Mouse (Mus musculus) hindbrain, embryonic 15.5 days (tissue): ENCODE results near the gene Rpl37. TPM values are rescaled to one million over a fixed set of nuclear protein-coding genes. Genes with fewer than 3 reads are reported as not detected.

Experiments used
- ATAC-seq: fragments of 200-750 bp; cut with Nextera tagmentation; 2 replicates; pipeline ENCODE4 v1.8.0; 2017; ENCODE audit warnings: low read depth, moderate number of reproducible peaks, moderate TSS enrichment; ENCODE audit not compliant: low FRiP score
- H3K27ac ChIP-seq: fragments of 300-500 bp; sonication (generic); replicated peaks from 2 replicates; pipeline ENCODE4 v1.5.1; 2015; ENCODE audit warnings: mild to moderate bottlenecking, inconsistent platforms
- H3K27me3 ChIP-seq: fragments of 300-500 bp; sonication (generic); 2 replicates; pipeline ENCODE4 v1.6.1; 2015; ENCODE audit warnings: control low read depth, inconsistent platforms
- H3K36me3 ChIP-seq: fragments of 300-500 bp; sonication (generic); 2 replicates; pipeline ENCODE4 v1.6.1; 2015; ENCODE audit warnings: control low read depth, inconsistent platforms
- H3K4me1 ChIP-seq: fragments of 300-500 bp; sonication (generic); replicated peaks from 2 replicates; pipeline ENCODE4 v1.6.1; 2015; ENCODE audit warnings: control low read depth, inconsistent platforms
- H3K4me2 ChIP-seq: fragments of 300-500 bp; sonication (generic); 2 replicates; pipeline ENCODE4 v1.6.1; 2015; ENCODE audit warnings: moderate library complexity, mild to moderate bottlenecking, inconsistent platforms
- H3K4me3 ChIP-seq: fragments of 300-500 bp; sonication (generic); 2 replicates; pipeline ENCODE4 v1.5.1; 2015; ENCODE audit warnings: mild to moderate bottlenecking, inconsistent platforms
- H3K9ac ChIP-seq: fragments of 300-500 bp; sonication (generic); 2 replicates; pipeline ENCODE4 v1.6.1; 2015; ENCODE audit warnings: inconsistent platforms
- H3K9me3 ChIP-seq: fragments of 300-500 bp; sonication (generic); 2 replicates; pipeline ENCODE4 v1.6.1; 2016; ENCODE audit warnings: control low read depth, inconsistent platforms
- WGBS: fragments of 180-500 bp; shearing (Covaris S2); methylation state at CpG from one replicate; pipeline ENCODE4 v1.1.7; 2015; 5-methylcytosine and 5-hydroxymethylcytosine counted together
- polyA plus RNA-seq: library from polyadenylated mRNA; unstranded; fragments of >200 nt; fragmentation: Nextera tagmentation; extraction: Ambion mirVana; gene quantifications from 2 replicates; pipeline ENCODE4 v1.2.1, GENCODE M21; 2015

Rpl37 gene
- polyA plus RNA-seq, 1 experiment from 2014 or later: 309 TPM

DNA sequence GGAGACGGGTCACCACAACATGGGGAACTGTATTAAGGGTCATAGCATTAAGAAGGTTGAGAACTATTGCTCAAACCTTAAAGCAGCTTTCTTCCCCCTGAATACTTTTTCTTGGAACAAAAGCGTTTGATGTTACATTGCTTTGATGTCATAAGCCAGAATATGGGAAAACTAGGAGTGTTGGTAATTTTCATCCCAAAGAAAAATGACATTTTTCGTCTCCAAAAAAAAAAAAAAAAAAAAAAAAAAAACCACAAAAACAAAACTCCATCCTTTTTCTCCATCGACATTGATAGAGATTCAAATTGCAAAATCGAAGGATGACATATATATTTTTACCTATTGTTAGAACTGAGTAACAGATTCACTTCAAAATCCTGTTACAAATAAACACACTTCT is 26.3 kb downstream of the Rpl37 start:
- peaks cover 17% of the 10 kb centered on the region for H3K4me1 ChIP-seq
- no peaks in the 10 kb centered on the region for H3K36me3 ChIP-seq
- no peaks in the 10 kb centered on the region for H3K27me3 ChIP-seq
- no peak for ATAC-seq
- no peak overlapping the region for H3K27ac ChIP-seq
- peak overlapping the region; percentile 68 for H3K4me2 ChIP-seq
- 79% methylated on average over 5 of the region's 5 CpGs for WGBS
- H3K9me3 ChIP-seq: no peaks in the 10 kb centered on the region
- peak overlapping the region; percentile 85; the same call in 1 of the 2 replicates for H3K4me3 ChIP-seq
- no peak overlapping the region for H3K9ac ChIP-seq

DNA sequence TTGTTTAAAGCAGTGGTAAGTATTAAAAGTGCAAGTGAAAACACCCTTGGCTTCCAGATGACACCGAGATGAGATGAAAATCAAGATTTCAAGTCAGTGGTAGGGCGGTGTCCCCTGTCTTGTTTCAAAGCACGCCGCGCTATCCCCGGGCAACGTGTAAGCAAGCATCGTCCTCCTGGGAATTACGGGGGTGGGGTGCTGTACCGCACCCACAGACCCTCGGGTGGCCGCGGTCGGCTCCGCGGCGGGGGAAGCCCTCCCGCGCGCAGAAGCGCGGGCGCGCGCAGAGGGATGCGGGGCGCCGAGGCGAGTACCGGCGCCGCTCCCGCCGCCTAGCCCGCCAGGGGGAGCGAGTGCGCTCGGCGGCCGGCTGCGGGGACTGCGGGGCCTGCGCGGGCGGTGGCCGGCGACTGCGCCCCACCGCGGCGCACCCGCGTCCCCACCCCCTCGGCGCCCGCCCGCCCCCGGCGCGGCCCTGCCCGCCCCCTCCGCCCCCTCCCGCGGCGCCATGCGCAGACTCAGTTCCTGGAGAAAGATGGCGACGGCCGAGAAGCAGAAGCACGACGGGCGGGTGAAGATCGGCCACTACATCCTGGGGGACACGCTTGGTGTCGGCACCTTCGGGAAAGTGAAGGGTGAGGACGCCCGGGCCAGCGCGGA is 27.0 kb downstream of the Rpl37 start, which contains the start of gene Prkaa1:
Gene Prkaa1, plus strand, starts transcription at position 501 of the 660 bp plus-strand sequence.
- peak within 1 kb of the TSS; percentile 93 for H3K27ac ChIP-seq
- WGBS: 0% methylated on average over 64 of the region's 80 CpGs
- no peaks in the 10 kb centered on the region for H3K9me3 ChIP-seq
- peak within 1 kb of the TSS; percentile 68 for H3K4me2 ChIP-seq
- peak; percentile 94 for ATAC-seq
- H3K4me3 ChIP-seq: peak within 1 kb of the TSS; percentile 85
- peak within 1 kb of the TSS; percentile 83 for H3K9ac ChIP-seq
- H3K27me3 ChIP-seq: no peaks in the 10 kb centered on the region
- H3K36me3 ChIP-seq: no peaks in the 10 kb centered on the region
- H3K4me1 ChIP-seq: peaks cover 22% of the 10 kb centered on the region

DNA sequence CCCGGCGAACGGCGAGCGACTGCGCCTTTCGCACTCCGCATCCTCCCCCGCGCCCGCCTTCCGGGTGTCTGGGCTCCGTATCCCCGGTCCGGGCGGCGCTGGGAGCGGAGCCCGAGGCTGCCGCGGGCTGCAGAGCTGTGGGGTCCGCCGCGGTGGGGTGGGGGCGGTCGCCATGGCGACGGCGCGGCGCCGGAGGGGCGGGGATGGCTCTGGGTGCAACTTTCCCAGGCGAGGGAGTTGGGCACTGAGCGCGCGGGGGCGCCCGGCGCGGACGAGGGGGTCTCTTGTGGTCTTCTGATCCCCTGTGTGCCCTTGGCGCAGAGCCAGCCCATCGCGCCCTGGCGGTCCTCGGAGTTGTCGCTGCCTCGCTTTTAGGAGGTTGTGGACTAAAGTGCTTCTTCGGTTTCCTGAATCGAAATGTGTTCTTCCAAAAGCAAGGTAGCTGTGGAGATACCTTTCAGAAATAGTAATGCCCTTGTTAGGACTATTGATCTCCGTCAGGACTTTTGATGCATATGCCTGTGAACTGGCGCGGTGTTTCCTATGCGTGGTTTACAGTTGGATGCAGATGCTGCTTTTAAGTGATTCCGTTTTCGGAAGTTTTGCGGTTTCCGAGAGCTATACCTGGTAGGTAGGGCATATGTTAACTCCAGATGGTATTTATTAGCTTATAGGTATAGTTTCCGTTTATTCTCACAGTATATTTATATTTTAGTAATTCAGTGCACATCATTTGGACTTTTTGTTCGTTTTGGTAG is 27.8 kb downstream of the Rpl37 start:
- peak; percentile 93 for ATAC-seq
- Histone ChIP-seq H3K9ac (peak overlapping the region; percentile 83), H3K4me2 (peak overlapping the region; percentile 68), H3K27ac (peak overlapping the region; percentile 93), H3K9me3 (no peaks in the 10 kb centered on the region), H3K27me3 (no peaks in the 10 kb centered on the region), H3K36me3 (no peaks in the 10 kb centered on the region), H3K4me1 (peaks cover 27% of the 10 kb centered on the region), H3K4me3 (peak overlapping the region; percentile 85)
- WGBS: 2% methylated on average over 58 of the region's 61 CpGs

DNA sequence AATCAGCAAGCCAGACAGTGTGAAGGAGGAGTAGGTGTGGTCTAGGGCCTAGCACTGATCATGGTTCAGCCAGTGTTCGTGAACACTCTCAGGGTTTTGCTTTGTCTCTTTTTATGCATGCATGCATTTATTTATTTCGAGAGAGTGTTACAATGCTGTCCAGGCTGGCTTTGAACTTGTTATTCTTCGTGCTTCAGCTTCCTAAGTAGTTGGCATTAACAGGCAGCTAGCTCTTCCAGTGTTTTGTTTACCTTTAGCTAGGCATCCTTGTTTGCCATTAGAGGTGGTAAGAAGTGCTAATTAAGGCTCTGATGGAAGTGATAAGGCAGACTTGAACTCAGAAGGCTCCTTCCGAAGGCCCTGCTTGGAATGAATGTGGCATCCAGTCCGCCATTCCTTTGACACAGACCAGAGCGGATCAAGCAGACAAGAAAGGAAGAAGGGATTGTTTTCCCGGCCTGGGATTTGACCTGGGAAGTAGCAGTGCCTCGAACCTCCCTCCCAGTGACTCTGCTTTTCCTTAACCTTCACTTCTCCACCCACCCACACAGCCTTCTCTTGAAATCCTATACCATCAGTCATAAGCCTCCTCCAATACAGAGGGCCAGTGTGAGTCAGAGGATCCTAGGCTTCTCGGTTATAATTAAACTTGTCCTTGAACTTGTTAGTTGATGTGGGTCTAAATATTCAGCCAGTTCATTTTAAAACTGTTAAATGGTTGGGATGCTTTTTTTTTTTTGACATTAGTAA is 28.9 kb downstream of the Rpl37 start:
- Histone ChIP-seq H3K27me3 (no peaks in the 10 kb centered on the region), H3K9ac (no peak overlapping the region), H3K9me3 (no peaks in the 10 kb centered on the region), H3K27ac (no peak overlapping the region), H3K4me2 (peak overlapping the region; percentile 68), H3K4me3 (peak overlapping the region; percentile 85), H3K36me3 (no peaks in the 10 kb centered on the region), H3K4me1 (peaks cover 29% of the 10 kb centered on the region)
- no peak for ATAC-seq
- WGBS: 57% methylated on average over 9 of the region's 9 CpGs

DNA sequence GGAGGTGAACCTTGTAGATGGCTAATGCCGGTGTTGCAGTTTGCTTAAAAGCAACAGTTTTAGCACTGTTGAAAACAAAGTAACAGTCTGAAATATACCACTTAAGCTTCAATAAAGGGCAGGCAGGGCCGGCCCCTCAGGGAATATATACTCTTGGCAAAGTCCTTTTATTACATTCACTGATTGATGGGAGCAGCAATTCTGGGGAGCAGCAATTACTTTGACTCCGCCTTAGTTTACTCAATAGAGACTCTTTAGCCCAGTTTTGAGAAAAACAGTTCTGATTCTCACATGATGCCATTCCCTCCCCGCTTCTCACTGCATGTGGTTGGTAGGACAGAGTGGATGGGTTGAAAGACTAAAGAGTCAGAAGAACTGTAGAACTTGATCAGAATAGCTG is 32.7 kb downstream of the Rpl37 start:
- Histone ChIP-seq H3K9me3 (no peaks in the 10 kb centered on the region), H3K27me3 (no peaks in the 10 kb centered on the region), H3K4me1 (peaks cover 29% of the 10 kb centered on the region), H3K27ac (no peak overlapping the region), H3K4me2 (no peak overlapping the region), H3K9ac (no peak overlapping the region), H3K4me3 (no peak overlapping the region), H3K36me3 (no peaks in the 10 kb centered on the region)
- 79% methylated on average over 4 of the region's 4 CpGs for WGBS
- no peak for ATAC-seq

DNA sequence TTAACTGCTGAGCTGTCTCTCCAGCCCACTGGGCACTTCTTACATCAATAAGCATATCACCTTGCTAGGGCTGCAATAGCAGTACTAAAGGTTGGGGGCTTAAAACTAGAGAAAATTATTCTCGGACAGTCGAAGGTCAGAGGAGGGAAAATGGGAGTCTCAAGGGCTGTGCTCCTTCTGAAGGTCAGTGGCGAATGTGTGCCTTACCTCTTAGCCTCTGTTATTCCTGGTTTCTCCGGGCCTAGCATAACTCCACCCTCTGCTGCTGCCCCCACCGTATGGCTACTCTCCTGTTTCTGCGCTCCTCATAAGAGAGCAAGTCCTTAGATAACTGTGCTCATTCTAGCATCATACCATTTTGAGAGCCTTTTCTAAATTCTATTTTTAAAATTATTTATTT is 35.7 kb downstream of the Rpl37 start:
- Histone ChIP-seq H3K4me3 (no peak overlapping the region), H3K9ac (no peak overlapping the region), H3K9me3 (no peaks in the 10 kb centered on the region), H3K36me3 (no peaks in the 10 kb centered on the region), H3K27ac (no peak overlapping the region), H3K27me3 (no peaks in the 10 kb centered on the region), H3K4me2 (no peak overlapping the region), H3K4me1 (peaks cover 17% of the 10 kb centered on the region; the same call in 1 of the 2 replicates)
- 94% methylated on average over 6 of the region's 6 CpGs for WGBS
- ATAC-seq: no peak

DNA sequence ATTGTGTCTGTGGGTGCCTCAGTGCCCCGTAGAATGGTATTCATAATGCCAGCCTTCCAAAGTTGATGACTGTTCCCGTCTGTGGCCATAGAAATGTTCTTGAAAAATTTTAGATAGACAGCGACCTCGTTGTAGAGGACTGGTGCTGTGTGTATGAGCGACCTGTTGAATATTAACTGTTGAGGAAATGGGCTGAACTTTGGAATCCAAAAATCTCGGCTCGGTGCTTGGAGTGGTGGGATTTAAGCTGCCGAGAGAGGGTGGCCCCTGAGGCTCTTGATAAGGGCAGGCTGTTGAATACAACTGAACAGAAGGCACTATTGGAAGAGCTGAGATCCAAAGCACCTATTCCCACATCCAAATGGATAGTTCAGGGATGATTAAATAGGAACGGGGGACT is 38.2 kb downstream of the Rpl37 start:
- no peak for ATAC-seq
- Histone ChIP-seq H3K36me3 (no peaks in the 10 kb centered on the region), H3K4me1 (peaks cover 6% of the 10 kb centered on the region; the same call in 1 of the 2 replicates), H3K4me3 (no peak overlapping the region), H3K9me3 (no peaks in the 10 kb centered on the region), H3K27ac (no peak overlapping the region), H3K9ac (no peak overlapping the region), H3K4me2 (no peak overlapping the region), H3K27me3 (no peaks in the 10 kb centered on the region)
- WGBS: 88% methylated on average over 9 of the region's 9 CpGs

DNA sequence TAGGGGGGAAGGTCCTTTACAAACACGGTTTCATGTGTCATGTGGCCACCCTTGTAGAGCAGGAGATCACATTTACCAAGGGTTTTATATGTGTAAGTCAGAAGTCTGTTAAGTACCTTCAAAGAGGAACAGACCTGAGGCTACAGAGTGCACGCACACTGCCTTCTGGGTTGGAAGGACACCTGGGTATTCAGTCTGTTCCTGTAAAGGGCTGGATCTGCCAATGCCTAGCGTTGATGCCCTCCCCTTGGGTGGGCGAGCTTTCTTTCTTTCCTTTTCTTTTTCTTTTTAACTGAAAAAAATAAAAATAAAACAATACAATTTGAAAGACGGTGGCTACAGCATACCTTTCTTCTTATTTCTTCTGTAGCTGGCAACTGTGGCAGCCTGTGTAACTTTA is 38.6 kb downstream of the Rpl37 start:
- H3K9me3 ChIP-seq: no peaks in the 10 kb centered on the region
- no peak overlapping the region for H3K9ac ChIP-seq
- H3K36me3 ChIP-seq: no peaks in the 10 kb centered on the region
- peaks cover 6% of the 10 kb centered on the region; the same call in 1 of the 2 replicates for H3K4me1 ChIP-seq
- H3K4me2 ChIP-seq: no peak overlapping the region
- no peak overlapping the region for H3K27ac ChIP-seq
- no peak overlapping the region for H3K4me3 ChIP-seq
- ATAC-seq: no peak
- WGBS: 64% methylated on average over 5 of the region's 5 CpGs
- H3K27me3 ChIP-seq: no peaks in the 10 kb centered on the region

DNA sequence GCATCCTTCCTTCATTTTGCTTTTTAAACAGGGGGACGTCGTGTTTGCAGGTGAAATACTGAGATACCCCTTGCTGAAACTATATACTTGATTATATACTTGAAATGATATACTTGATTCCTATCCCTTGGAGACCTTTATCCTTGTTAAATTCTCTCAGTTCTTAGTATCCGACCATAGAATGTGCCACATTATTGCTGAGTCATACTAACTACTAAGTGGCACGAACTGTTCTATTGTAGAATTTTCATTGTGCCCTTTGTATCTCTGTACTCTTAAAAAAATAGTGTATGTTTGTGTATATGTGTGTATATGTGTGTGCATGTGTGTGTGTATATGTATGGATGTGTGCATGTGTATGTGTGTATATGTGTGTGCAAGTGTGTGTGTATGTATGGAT is 39.9 kb downstream of the Rpl37 start:
- no peak for ATAC-seq
- no peak overlapping the region for H3K9ac ChIP-seq
- no peak overlapping the region for H3K4me3 ChIP-seq
- no peak overlapping the region for H3K27ac ChIP-seq
- no peaks in the 10 kb centered on the region for H3K27me3 ChIP-seq
- 84% methylated on average over 4 of the region's 4 CpGs for WGBS
- H3K36me3 ChIP-seq: peaks cover under 1% of the 10 kb centered on the region; the same call in 1 of the 2 replicates
- H3K4me1 ChIP-seq: peaks cover 6% of the 10 kb centered on the region; the same call in 1 of the 2 replicates
- H3K9me3 ChIP-seq: no peaks in the 10 kb centered on the region
- no peak overlapping the region for H3K4me2 ChIP-seq

DNA sequence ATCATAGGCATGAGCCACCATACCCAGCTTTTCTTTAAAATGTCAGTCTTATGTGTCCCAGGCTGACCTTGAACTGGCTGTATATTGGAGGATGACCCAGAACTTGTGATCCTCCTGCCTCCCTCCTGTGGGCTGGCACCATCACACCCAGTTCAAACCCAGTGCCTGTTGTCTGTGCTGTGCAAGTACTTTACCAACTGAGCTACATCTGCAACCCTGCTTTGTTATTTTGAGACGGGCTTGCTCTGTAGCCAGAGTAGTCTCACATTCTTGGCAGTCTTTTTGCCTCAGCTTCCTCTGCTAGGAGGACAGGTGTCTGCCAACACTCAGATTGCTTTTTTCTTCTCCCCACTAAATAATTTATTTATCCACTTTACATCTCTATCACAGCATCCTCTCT is 40.9 kb downstream of the Rpl37 start:
- WGBS: 55% methylated on average over 1 of the region's 1 CpGs
- H3K9ac ChIP-seq: no peak overlapping the region
- H3K27ac ChIP-seq: no peak overlapping the region
- H3K4me3 ChIP-seq: no peak overlapping the region
- ATAC-seq: no peak
- H3K4me2 ChIP-seq: no peak overlapping the region
- H3K36me3 ChIP-seq: peaks cover 4% of the 10 kb centered on the region; the same call in 1 of the 2 replicates
- no peaks in the 10 kb centered on the region for H3K9me3 ChIP-seq
- no peaks in the 10 kb centered on the region for H3K27me3 ChIP-seq
- peaks cover 6% of the 10 kb centered on the region; the same call in 1 of the 2 replicates for H3K4me1 ChIP-seq

DNA sequence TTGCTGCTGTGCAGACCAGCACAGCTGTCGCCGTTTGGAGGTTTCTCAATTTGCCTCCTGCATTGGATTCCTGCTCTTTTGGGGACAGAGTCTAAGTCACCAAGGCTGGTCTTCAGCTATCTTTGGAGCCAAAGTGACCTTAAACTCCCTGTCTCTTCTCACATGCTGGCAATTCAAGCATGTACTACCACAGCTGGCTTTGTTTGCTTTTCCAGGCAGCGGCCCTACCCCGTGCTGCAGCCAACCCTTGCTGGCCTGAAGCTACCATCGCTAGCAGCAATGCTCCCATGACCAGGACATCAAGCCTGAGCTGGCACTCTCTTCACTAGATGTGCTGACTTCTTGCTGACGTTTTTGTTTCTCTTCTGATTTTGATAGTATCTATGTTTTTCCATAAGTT is 42.4 kb downstream of the Rpl37 start:
- Histone ChIP-seq H3K9me3 (no peaks in the 10 kb centered on the region), H3K9ac (no peak overlapping the region), H3K36me3 (peaks cover 6% of the 10 kb centered on the region; the same call in 1 of the 2 replicates), H3K27me3 (no peaks in the 10 kb centered on the region), H3K4me1 (peaks cover 6% of the 10 kb centered on the region; the same call in 1 of the 2 replicates), H3K4me2 (no peak overlapping the region), H3K4me3 (no peak overlapping the region), H3K27ac (no peak overlapping the region)
- no peak for ATAC-seq
- WGBS: 86% methylated on average over 6 of the region's 6 CpGs
